Mouse (Mus musculus) ovary, adult 18-20 months (tissue): Measurements from ENCODE around the gene Stx5a.
A peak's percentile ranks its signal among the peaks of the same experiment; 100 is the strongest.
"Not testable (repeated sequence)": the region's sequence is repeated elsewhere in the genome, so short reads cannot be mapped to it uniquely, and the experiment has no call there.

Experiments used
- DNase-seq: peaks from one replicate; pipeline ENCODE4 v3.0.0; 2022; ENCODE audit warnings: low spot score, mixed read lengths

Stx5a gene

DNA sequence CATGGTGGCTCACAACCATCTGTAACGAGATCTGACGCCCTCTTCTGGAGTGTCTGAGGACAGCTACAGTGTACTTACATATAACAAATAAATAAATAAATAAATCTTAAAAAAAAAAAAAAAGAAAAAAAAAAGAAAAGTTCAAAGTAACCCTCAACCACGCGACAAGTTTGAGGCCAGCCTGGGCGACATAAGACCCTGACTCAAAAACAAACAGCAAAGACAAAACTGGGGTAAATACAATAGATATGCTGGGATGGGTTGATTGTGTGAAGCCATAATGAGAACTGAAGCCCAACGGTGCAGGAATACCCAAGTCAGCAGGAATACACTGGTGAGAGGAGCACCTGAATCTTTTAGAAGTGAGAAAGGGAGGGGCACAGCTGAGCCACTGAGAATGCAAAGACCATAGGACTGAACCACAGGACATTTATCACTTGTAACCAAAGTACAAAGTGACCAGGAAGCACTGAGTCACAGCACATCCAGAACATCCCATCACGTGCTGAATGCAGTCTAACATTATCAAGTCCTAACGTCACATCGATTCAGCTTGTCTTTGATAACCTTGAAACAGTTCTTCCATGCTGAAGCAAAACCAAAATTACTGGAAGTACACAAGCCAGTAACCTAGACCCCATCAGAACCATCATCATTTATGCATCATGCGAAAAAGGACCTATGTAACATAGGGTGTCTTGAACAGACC, 24.3 kb upstream of the Stx5a start:
- DNase-seq: no peak

DNA sequence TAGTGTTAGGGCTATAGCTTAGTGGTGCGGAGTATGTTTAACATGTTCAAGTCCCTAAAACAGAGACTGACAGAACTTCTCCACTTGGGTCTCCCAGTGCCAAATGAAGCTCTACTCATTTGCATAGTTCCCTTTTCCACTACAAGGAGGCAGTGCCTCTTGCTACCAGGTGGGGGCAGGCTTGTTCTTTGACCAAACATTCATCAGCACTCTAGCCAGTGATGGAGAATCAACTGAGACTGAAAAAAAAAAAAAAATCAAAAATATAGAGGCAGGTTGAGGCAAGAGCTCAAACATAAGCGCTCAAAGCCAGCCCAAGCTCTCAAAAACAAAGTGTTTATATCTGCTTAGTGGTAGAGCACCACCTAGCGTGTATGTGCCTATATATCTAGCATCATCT, 22.9 kb upstream of the Stx5a start:
- DNase-seq: no peak

DNA sequence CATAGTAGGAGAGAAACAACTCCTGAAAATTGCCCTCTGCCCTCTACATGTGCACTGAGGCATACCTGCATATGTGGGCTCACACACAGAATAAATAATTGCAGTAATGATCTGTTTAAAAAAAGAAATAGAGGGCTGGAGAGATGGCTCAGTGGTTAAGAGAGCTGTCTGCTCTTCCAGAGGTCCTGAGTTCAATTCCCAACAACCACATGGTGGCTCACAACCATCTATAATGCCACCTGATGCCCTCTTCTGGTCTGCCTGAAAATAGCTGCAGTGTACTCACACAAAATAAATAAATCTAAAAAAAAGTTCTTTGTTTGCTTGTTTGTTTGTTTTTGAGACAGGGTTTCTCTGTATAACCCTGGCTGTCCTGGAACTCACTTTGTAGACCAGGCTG, 22.2 kb upstream of the Stx5a start:
- not testable (repeated sequence) for DNase-seq

DNA sequence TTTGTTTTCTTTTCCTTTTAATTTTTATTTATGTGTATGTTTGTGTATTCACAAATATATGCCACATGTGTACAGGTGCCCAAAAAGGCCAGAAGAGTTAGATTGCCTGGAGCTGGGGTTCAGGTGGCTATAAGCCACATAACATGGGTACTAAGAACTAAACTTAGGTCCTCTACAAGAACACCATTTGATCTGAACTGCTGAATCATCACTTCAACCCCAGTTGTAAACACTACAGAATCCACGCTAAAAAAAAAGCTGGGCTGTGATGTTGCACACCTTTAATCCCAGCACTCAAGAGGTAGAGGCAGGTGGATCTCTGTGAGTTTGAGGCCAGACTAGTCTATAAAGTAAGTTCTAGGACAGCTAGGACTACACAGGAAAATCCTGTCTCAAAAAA, 19.8 kb upstream of the Stx5a start:
- no peak for DNase-seq

DNA sequence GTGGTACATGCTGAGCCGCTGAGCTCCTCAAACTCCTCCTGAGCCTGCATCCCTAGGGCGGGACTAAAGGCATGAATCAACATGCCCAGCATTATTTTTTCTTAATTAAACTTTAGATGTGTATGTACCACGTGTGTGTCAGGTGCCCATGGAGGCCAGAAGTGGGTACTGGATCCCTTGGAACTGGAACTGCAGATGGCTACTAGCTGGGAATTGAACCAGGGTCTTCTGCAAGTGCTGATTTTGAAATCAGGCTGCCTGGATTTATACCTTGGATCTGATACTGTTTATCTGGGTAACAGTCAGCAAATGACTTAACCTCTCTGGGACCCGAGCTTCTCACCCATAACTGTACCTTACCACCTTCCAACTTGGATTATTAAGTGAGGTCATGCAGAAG, 19.2 kb upstream of the Stx5a start:
- DNase-seq: no peak

DNA sequence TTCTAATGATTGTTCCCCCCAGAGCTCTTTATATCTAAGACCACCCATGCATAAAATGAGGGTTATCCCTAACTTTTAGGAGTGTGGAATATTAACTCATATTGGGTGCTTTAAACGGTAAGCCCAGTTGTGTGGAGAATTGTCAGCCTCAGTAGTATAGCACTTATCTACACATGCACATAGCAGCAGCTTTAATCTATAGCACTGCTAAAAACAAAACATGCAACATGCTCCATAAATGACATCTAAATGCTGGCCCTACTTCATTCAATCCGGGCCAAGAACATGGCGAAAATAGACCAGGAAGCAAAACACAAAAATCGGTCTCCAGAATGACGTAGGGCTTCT, 18.7 kb upstream of the Stx5a start:
- DNase-seq: no peak

DNA sequence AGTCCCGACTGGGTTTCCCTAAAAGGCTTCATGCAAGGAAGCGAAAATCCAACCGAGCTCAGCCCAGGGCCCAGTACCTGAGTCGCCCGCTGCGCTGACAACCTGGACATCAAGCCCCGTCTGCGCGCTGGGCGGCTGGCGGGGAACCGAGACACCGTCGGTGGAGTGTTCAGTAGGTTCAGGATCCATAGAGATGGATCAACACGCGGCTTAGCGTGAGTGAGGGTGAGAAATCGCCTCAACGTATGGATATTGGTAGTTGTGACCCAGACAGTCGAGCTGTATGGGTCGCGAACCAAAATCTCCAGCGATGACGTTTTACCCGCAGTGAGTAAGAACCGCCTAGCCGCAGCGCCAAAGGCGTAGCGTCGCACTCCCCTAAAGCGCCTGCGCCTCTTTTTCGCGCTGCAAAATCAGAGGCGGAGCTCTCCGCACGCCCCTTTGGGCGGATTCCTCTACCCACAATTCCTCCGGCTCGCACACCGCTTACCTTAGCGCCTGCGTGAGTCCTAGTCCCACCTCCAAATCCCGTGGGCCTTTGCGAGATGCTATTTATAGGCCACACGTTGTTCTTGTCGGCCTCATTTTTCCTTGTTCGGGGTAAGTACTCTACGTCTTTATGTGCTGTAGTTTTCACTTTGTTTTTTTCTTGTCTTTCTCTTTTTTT, 18.2 kb upstream of the Stx5a start, which contains the start of gene Slc3a2:
Slc3a2 (minus strand) TSS at position 463 of the 667 bp plus-strand sequence.
- peak; percentile 96 for DNase-seq

DNA sequence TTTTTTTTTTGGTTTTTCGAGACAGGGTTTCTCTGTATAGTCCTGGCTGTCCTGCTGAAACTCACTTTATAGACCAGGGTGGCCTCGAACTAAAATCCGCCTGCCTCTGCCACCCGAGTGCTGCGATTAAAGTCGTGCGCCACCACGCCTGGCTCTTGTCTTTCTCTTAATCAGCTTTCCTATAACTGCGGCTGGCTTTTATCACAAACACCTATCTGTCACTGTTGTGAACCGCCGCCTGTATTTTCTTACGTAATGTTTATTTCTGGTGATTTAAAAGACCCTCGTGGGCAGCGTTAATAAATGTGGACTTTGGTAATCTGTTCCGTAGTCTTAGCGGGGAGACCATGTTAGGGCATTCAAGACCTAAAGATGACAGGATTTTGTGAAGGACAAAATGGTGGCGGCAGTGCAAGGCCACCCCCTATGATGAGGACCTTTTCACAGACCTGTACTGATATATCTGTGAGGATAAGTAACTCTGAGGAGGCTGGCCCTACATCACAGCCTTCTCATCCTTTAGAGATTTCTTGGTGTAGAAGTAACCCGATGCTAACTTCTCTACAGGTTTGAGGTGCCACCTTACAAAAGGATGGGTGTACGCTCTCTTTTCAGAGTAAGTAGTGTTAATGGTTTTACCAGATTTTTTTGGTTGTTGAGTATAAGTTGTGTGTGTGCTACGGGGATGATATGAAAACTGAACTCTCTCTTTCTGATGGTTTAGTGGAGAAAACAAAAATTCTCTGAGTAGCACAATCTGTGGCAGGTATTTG, 17.5 kb upstream of the Stx5a start:
- DNase-seq: no peak

DNA sequence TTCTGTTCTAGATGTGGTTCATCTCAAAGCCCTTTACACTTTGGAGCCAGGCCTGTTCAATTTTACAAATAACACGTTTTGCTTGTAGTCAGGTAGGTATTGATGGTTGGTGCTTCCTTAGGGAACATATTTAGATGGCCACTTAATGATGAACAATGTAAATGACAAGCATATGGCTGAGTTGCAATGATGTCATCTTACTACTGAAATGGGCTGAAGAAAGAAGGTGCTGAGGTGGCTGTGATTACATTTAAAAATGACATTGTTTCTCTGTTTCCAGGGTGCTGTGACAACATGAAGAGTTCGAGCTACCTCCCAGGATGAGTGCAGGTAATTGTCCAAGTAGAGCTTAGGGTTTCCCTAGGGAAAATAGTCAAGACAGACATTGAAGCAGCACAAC, 16.8 kb upstream of the Stx5a start:
- DNase-seq: no peak

DNA sequence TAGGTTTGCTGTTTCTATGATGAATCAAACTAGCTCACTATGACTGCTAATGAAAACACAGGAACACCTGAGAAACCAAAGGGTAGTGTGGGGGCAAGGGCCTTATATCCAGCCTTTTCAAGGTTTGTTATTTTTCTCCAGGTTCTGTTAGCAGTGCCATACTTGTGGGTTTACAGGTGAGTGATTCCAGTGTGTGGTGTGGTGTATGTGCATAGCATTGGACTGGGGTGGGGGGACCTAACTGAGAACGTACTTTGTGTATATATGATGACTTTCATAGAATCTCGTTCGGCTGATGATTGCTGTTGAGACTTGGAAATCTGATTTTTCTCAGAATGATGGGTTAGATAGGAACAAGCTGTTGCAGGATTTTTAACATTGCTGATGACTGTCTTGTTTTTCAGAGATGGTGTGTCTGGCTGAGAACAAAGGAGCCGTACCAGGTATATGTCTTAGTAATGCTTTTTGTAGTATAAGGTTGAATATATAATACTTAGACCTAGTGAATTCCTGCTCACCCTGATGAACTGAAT, 16.1 kb upstream of the Stx5a start:
- no peak for DNase-seq

DNA sequence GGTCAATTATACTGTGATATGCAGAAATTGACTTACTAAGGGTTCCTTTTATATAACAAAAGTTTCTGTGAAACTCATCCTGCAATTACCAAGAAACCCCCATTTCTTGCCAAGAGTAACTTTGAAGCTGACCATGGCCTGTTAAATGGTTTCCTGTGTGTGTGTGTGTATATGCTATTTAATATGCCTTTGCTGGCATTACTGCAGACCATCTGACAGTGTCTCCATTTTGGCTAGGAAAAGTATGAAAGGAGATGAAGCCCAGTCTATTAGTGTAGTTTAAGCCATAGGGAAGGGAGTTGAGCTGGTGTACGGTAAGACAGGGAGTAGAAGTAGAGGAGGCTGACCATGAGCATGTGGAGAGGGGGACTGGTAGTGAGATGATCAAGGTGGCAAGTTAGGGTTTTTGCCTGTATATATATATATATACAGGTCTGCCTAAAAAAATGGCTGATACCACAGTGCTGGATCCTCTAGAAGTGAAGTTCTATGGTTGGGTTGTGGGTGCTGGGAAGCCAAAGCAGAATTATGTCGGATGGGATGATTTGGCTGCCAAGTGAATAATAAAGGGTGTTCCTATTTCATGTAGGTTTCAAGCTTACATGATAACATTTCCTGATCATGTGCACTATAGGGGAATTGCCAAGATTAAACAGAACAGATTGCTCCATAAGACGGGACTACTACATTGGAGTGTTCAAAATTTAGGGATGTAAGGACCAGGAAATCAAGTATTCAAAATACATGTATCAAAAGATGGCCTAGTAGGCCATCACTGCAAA, 14.4 kb upstream of the Stx5a start:
- no peak for DNase-seq

DNA sequence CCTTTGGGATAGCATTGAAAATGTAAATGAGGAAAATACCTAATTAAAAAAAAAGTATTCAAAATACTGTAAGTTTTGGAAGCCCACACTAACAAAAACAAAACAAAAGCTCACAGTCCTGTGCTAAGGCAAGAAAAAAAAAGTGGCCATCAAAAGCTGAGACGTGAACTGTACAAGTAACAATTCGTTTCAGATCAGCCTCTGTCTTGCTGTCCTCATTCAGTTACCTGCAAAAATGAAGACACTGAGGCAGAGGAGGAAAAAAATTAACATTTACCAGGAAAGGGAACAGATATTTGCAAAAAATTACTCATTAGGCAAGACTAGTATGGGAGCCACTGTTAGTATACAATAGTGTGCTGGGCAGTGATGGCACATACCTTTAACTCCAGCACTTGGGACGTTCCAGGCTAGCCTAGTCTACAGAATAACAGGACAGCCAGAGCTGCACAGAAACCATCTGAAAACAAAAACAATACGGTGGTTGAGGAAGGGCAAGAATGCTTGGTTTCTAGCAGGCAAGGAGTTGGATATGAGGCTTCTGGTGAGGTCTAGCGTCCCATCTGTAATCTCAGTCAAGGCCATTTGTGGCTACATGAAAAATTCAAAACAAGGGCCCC, 13.6 kb upstream of the Stx5a start:
- no peak for DNase-seq

DNA sequence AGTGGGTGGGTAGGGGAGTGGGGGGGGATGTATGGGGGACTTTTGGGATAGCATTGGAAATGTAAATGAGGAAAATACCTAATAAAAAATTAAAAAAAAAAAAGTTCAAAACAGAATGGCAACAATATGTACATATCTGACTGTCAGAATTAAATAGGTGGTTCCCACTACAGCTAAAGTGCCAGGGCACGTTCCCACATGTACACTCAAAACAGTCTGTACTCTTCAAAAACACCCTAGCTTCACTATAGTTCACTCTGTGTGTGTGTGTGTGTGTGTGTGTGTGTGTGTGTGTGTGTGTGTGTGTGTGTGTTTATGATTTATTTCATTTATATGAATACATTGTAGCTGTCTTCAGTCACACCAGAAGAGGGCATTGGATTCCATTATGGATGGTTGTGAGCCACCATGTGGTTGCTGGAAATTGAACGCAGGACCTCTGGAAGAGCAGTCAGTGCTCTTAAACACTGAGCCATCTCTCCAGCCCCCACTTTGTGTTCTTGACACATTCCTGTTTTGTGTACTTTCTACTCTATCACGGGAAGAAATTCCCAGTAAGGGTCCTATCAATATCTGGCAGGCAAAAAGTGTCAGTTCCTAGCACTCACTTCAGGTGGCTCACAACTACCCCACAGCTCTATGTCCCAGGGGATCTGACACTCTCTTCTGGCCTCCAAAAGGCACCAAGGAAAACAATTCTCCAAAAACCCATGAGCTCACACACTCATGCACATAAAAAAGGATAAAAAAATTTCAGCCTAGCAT, 12.7 kb upstream of the Stx5a start:
- DNase-seq: not testable (repeated sequence)

DNA sequence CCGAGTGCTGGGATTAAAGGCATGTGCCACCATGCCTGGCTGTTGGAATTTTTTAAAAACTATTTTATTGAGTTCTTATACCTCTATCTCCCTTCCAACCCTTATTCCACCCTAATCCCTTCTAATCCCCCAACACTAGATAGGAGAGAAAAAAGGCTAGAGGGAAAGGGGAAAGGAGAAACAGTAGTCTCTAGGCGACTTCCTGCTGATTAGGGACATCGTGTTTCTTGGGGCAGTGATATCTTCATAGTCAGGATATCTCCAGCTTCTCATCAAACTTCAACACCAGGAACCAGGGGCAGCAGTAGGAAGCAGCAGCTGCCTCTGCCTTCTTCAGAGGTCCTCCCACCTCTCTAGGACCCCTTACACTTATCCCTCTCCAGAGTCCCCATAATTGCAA, 6.9 kb upstream of the Stx5a start:
- DNase-seq: no peak

DNA sequence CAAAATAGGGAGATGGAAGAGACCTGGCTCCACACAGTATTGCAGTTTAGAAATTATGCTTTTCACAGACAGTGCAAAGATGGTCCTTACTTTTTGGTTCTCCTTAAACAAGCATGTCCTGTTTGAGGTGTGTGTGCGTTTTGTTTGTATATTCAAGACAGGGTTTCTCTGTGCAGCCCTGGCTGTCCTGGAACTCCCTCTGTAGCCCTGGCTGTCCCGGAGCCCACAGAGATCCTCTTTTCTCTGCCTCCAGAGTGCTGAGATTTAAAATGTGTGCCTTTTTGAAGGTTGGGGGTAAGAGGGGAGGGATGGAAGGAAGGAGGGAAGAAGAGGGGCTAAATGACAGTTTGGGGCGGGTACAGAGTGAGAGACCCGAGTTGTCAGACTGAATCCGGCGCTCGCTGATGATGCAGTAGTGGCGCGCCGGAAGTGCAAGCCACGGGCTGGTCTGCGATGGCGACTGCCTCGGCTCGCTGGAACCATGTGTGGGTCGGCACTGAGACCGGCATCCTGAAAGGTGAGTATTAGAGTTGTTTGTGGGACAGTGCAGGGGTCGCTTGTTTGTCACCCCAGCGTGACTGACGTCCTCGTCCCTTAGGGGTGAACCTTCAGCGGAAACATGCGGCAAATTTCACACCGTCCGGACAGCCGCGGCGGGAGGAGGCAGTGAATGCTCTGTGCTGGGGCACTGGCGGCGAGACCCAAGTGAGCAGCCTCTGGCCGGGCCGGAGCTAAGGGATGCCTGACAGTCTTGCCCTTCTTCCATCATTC, 5.6 kb upstream of the Stx5a start, which contains the start of gene Wdr74:
Wdr74 (plus strand) TSS at position 439 of the 771 bp plus-strand sequence.
- DNase-seq: peak; percentile 80

DNA sequence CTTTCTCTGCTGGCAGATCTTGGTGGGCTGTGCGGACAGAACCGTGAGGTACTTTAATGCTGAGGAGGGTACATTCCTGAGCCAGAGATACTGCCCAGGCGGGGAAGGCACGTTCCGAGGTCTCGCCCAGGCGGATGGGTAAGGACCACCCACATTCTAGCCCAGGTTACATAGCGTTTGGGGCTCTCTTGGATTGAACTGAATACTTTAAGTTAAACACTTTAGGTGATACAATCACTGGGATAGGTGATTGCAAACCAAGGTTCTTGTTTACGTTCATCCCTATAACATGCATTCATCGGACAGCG, 5.1 kb upstream of the Stx5a start:
- no peak for DNase-seq

DNA sequence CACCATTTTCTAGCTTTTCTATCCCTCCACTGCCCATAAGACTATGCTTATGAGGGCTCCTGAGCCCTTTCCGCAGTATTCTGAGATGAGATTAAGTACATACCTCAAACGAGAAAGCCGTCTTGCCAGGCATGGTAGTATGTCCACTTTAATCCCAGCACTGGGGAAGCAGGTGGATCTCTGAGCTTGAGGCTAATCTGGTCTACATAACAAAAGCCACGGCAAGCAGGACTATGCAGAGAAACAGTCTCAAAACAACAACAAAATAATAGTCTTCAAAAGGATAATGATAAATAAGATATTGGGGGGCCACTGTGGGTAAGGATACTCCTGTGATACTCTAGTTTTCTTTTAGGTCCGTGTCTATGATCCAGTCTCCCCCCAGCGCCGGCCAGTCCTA, 2.3 kb upstream of the Stx5a start:
- no peak for DNase-seq

DNA sequence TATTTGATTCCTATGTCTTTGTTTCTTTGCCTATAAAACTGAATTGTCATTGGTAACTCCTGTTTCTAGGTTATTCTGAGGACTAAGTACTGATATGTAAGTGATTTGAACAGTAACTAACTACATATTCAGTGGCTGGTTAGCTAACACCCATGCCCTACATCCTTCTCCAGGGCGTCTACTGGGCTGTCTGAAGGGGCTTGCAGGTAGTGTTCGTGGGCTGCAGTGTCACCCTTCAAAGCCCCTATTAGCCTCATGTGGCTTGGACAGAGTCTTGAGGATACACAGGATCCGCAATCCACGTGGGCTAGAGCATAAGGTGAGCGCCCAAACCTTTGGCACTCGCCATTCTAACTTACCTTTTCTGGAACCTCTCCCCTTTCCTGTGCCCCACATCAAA, 1.6 kb upstream of the Stx5a start:
- no peak for DNase-seq

DNA sequence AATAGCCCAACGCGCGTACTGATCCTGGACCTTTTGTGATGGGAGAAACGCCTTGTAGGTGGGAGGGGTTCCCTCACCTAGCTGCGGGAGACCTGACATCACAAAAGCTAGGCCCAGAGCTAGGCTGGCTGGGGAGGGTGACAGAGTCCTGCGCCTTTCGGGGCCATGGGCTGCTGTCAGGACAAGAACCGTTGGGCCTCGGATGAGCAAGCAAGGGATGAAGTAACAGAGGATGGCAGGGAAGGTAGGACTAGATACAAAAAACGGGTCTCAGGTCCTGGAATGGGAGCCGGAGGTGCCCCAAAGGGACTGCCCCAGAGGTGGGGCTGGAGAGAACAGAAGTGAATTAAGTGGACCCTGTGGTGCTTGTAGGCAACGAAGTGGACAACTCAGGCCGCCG, 610 bp upstream of the Stx5a start, which contains the start of gene 1700092M07Rik:
1700092M07Rik (plus strand) TSS at position 116 of the 400 bp plus-strand sequence.
- DNase-seq: no peak

DNA sequence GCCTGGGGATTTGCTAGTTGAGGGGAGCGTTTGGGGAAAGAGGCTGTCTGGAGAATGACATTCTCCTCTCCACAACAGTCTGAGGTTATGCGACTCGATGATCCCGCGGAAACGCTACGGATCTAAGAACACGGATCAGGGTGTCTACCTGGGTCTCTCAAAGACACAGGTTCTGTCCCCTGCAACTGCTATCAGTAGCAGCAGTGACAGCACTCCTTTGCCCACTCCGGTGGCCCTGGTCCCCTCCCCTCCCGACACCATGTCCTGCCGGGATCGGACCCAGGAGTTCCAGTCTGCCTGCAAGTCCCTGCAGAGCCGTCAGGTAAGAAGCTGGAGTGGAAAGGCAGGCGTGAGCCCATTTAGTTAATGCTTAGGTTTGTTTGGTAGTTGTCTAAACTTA, 963 bp downstream of the Stx5a start:
- DNase-seq: no peak
